Mouse (Mus musculus): Measurements from ENCODE around the gene Cd4.

GRCm38 (mm10) chr6:124861266-124861665, 26.8 kb downstream of the Cd4 start:
- TF ChIP-seq POLR2A (IDR thresholded peaks at IDR 0.05; ENCODE audit: insufficient read length, low read depth) (no peak), MYOG (IDR thresholded peaks at IDR 0.05; ENCODE audit: control insufficient read depth in 1 of 3, insufficient read depth in 1 of 3, insufficient read length in 2 of 3, low read depth in 2 of 3) (no peak), E2F4 (IDR thresholded peaks at IDR 0.05; ENCODE audit: insufficient read depth) (no peak), TCF12 (IDR thresholded peaks at IDR 0.05; ENCODE audit: insufficient read depth, poor library complexity, severe bottlenecking) (no peak), MAX (IDR thresholded peaks at IDR 0.05; ENCODE audit: low read depth) (no peak), USF1 (IDR thresholded peaks at IDR 0.05; ENCODE audit: low read depth) (no peak), MYOD1 (IDR thresholded peaks at IDR 0.05; ENCODE audit: control insufficient read depth in 1 of 3, insufficient read length in 2 of 3, low read depth in 2 of 3) (no peak), CEBPB (IDR thresholded peaks at IDR 0.05; ENCODE audit: insufficient read depth, poor library complexity, severe bottlenecking) (no peak), POLR2AphosphoS2 (IDR thresholded peaks at IDR 0.05; ENCODE audit: insufficient read length, low read depth) (no peak), REST (IDR thresholded peaks at IDR 0.05; ENCODE audit: insufficient read depth, insufficient read length) (no peak), TCF3 (IDR thresholded peaks at IDR 0.05; ENCODE audit: insufficient read length, low read depth) (no peak)

Measured in myocyte (in vitro differentiated cells).